16 mouse cellular contexts compared by ENCODE assay signal in genomic region chr3:116085962-116086361, GRCm38 (mm10). TPM values are rescaled to one million over a fixed set of nuclear protein-coding genes. Genes with fewer than 3 reads are reported as not detected.
"Had no signal": no experiment of that assay in that cellular context is flagged by ENCODE, and none has a peak within 500 bp of the region (broad histone marks: within the 10 kb centered on the region; RNA-seq: fewer than 3 reads in every experiment).

No protein-coding gene starts in this region.

- H3K4me3 ChIP-seq: liver, embryonic 12.5 days; midbrain, embryonic 10.5 days; midbrain, embryonic 12.5 days; neural tube, embryonic 12.5 days; stomach, embryonic 15.5 days had no signal

- H3K9me3 ChIP-seq: midbrain, embryonic 12.5 days had no signal

- H3K36me3 ChIP-seq: liver, embryonic 12.5 days; midbrain, embryonic 10.5 days; midbrain, embryonic 12.5 days; neural tube, embryonic 12.5 days; stomach, embryonic 15.5 days had no signal

- H3K27ac ChIP-seq: liver, embryonic 12.5 days; liver, embryonic 14.5 days; midbrain, embryonic 10.5 days; midbrain, embryonic 12.5 days; neural tube, embryonic 12.5 days; stomach, embryonic 15.5 days; stomach, postnatal 0 days had no signal

- ATAC-seq: liver, embryonic 12.5 days had no signal

- H3K4me2 ChIP-seq: liver, embryonic 12.5 days; midbrain, embryonic 12.5 days; neural tube, embryonic 12.5 days; stomach, embryonic 15.5 days had no signal

- H3K4me1 ChIP-seq: liver, embryonic 12.5 days; midbrain, embryonic 12.5 days; neural tube, embryonic 12.5 days; stomach, embryonic 15.5 days had no signal

- DNase-seq: lung, adult 18-20 months; lung, postnatal 10 days; lung, postnatal 4 days; midbrain, embryonic 14.5 days; right cerebral cortex, postnatal 14 days; thymus, adult 18-20 months; thymus, postnatal 14 days; thymus, postnatal 36 days had no signal

- H3K27me3 ChIP-seq: liver, embryonic 12.5 days; midbrain, embryonic 12.5 days; neural tube, embryonic 12.5 days; stomach, embryonic 15.5 days had no signal

- H3K9ac ChIP-seq: liver, embryonic 12.5 days; liver, embryonic 14.5 days; midbrain, embryonic 12.5 days; neural tube, embryonic 12.5 days; stomach, embryonic 15.5 days had no signal

RNA-seq across cellular contexts. Expression of gene Vcam1, which starts 43.5 kb away (rescaled TPM):
- total RNA-seq: monocyte, adult 5-6 weeks had no signal
